Comparison of ENCODE assay signal across 8 mouse cellular contexts in genomic region chr17:29395381-29395780, GRCm38 (mm10). TPM values are rescaled to one million over a fixed set of nuclear protein-coding genes. Genes with fewer than 3 reads are reported as not detected.
DNase-seq lines count a peak whose midpoint lies in the region; ATAC-seq lines count a peak whose summit lies in the region.

No protein-coding gene starts in this region.

- H3K4me1 ChIP-seq in megakaryocyte, embryonic 14.5 days, result peaks cover 85% of the 10 kb centered on the region
- peaks cover 22% of the 10 kb centered on the region for H3K4me1 ChIP-seq in forebrain, embryonic 15.5 days

- ATAC-seq in hematopoietic stem cell, adult 5-6 weeks (replicated peaks in 1 of 2; ENCODE audit: insufficient read depth in 1 of 2, low FRiP score in 2 of 2, low TSS enrichment in 1 of 2, low read depth in 1 of 2, poor library complexity in 2 of 2, severe bottlenecking in 2 of 2), result peak; percentile 57 to 63
- no peak for ATAC-seq in forebrain, embryonic 15.5 days (replicated peaks)
- no peak for ATAC-seq in erythroblast, adult 5-6 weeks (replicated peaks; ENCODE audit: low FRiP score, poor library complexity, severe bottlenecking)

- H3K36me3 ChIP-seq in megakaryocyte, embryonic 14.5 days (replicated peaks; ENCODE audit: low read length), result no peaks in the 10 kb centered on the region
- no peaks in the 10 kb centered on the region for H3K36me3 ChIP-seq in forebrain, embryonic 15.5 days

- WGBS in forebrain, embryonic 15.5 days, result 75% methylated on average over 7 of the region's 7 CpGs

- peak overlapping the region; percentile 90 for H3K4me3 ChIP-seq in megakaryocyte, embryonic 14.5 days (replicated peaks)
- H3K4me3 ChIP-seq in forebrain, embryonic 15.5 days, result no peak overlapping the region

- no peak overlapping the region for H3K27ac ChIP-seq in forebrain, embryonic 15.5 days (replicated peaks)

- no peak overlapping the region for H3K9ac ChIP-seq in forebrain, embryonic 15.5 days (replicated peaks)

- H3K4me2 ChIP-seq in forebrain, embryonic 15.5 days (replicated peaks), result no peak overlapping the region

- H3K9me3 ChIP-seq in megakaryocyte, embryonic 14.5 days, result no peaks in the 10 kb centered on the region
- no peaks in the 10 kb centered on the region for H3K9me3 ChIP-seq in forebrain, embryonic 15.5 days

- no peaks in the 10 kb centered on the region for H3K27me3 ChIP-seq in megakaryocyte, embryonic 14.5 days (replicated peaks)
- H3K27me3 ChIP-seq in forebrain, embryonic 15.5 days, result no peaks in the 10 kb centered on the region

- peak; percentile 31 for DNase-seq in layer of hippocampus, adult 11-12 months (ENCODE audit: low spot score)
- DNase-seq in layer of hippocampus, adult 8-10 months (ENCODE audit: low spot score in 2 of 2), result no peak
- peak; percentile 45 for DNase-seq in thymus, postnatal 4 days
- DNase-seq in retina, embryonic 14.5 days (ENCODE audit: low spot score), result no peak

RNA-seq across cellular contexts. Expression of gene Fgd2, which starts 34.7 kb away (rescaled TPM):
- 10 to 100 TPM in 2 of 4 experiments, 1 to 10 TPM in 2; 5.5 to 13.8 (median 10.3) TPM for total RNA-seq in layer of hippocampus, adult 8-10 months (2022)
- 36.9 and 54.2 TPM in 2 replicates for total RNA-seq in hematopoietic stem cell, adult 5-6 weeks (2017)
- polyA plus RNA-seq in megakaryocyte, embryonic 14.5 days (2012; ENCODE audit: insufficient read depth, low replicate concordance), result 4.3 and 23.7 TPM in 2 replicates
- polyA plus RNA-seq in forebrain, embryonic 15.5 days (2015; fragmentation: Nextera tagmentation; extraction: Ambion mirVana), result 5.5 and 6.0 TPM in 2 replicates
- 3.3 TPM in 2 replicates for total RNA-seq in erythroblast, adult 5-6 weeks (2015; ENCODE audit: low replicate concordance)
- total RNA-seq in erythroblast, adult 5-6 weeks (2017; ENCODE audit: low replicate concordance), result 2.5 and 4.3 TPM in 2 replicates

RNA-seq across cellular contexts. Expression of gene Mtch1, which starts 47.6 kb away (rescaled TPM):
- 100 to 1,000 TPM; 562 to 622 (median 577) TPM for total RNA-seq in layer of hippocampus, adult 8-10 months (2022)
- total RNA-seq in hematopoietic stem cell, adult 5-6 weeks (2017), result 60.6 and 87.5 TPM in 2 replicates
- 140 and 280 TPM in 2 replicates for polyA plus RNA-seq in megakaryocyte, embryonic 14.5 days (2012; ENCODE audit: insufficient read depth, low replicate concordance)
- polyA plus RNA-seq in forebrain, embryonic 15.5 days (2015; fragmentation: Nextera tagmentation; extraction: Ambion mirVana), result 432 and 464 TPM in 2 replicates
- 19.2 and 28.0 TPM in 2 replicates for total RNA-seq in erythroblast, adult 5-6 weeks (2015; ENCODE audit: low replicate concordance)
- total RNA-seq in erythroblast, adult 5-6 weeks (2017; ENCODE audit: low replicate concordance), result 19.1 and 31.1 TPM in 2 replicates

Comparison
In these comparisons a context has a peak if more than half of its experiments do, and no peak if none do; other contexts are left out.
1. DNase-seq: peak in layer of hippocampus, adult 11-12 months (single experiment) and thymus, postnatal 4 days (single experiment); none in layer of hippocampus, adult 8-10 months (0 of 2) and retina, embryonic 14.5 days (single experiment).
2. ATAC-seq: peak in hematopoietic stem cell, adult 5-6 weeks (2 of 2); none in forebrain, embryonic 15.5 days (single experiment) and erythroblast, adult 5-6 weeks (single experiment).